In genomic region chr9:13323612-13324011, GRCm38 (mm10) we compare ENCODE assay signal across 9 mouse cellular contexts. TPM values are rescaled to one million over a fixed set of nuclear protein-coding genes. Genes with fewer than 3 reads are reported as not detected.
A peak's percentile ranks its signal among the peaks of the same experiment; 100 is the strongest.
DNase-seq lines count a peak whose midpoint lies in the region; ATAC-seq and TF ChIP-seq lines count a peak whose summit lies in the region.
"Had no signal": no experiment of that assay in that cellular context is flagged by ENCODE, and none has a peak within 500 bp of the region (broad histone marks: within the 10 kb centered on the region; RNA-seq: fewer than 3 reads in every experiment).

No protein-coding gene starts in this region.

- TF ChIP-seq RAD21 in CH12.LX (IDR thresholded peaks at IDR 0.05; ENCODE audit: low read depth, low read length) = no peak

- no peak; the same call in 1 of the 2 replicates for ATAC-seq in heart, postnatal 0 days (ENCODE audit: insufficient read depth, low read depth)
- no peak for ATAC-seq in midbrain, embryonic 14.5 days (ENCODE audit: low FRiP score, low TSS enrichment)
- ATAC-seq in cerebellum, adult (ENCODE audit: insufficient number of reproducible peaks, low FRiP score, low TSS enrichment) = no peak
- ATAC-seq in liver, embryonic 11.5 days (replicated peaks; ENCODE audit: low FRiP score) = no peak

- H3K79me2 ChIP-seq in heart, adult 2 months (replicated peaks; ENCODE audit: control insufficient read depth, insufficient read depth, low read length) = no peaks in the 10 kb centered on the region; the same call in 1 of the 2 replicates
- H3K79me2 ChIP-seq in CH12.LX (replicated peaks; ENCODE audit: control insufficient read depth, extremely low read depth, insufficient read depth, poor library complexity, severe bottlenecking) = peaks cover 13% of the 10 kb centered on the region

- no peak for TF ChIP-seq POLR2A in heart, adult 2 months (IDR thresholded peaks at IDR 0.05; ENCODE audit: insufficient read depth, low read depth, low read length)
- TF ChIP-seq POLR2A in CH12.LX (IDR thresholded peaks at IDR 0.05; ENCODE audit: low read depth, low read length) = no peak

- peaks cover 13% of the 10 kb centered on the region for H3K4me1 ChIP-seq in heart, adult 2 months (ENCODE audit: control insufficient read depth, insufficient read depth, low read length)
- peaks cover 39 to 55% of the 10 kb centered on the region in 2 experiments for H3K4me1 ChIP-seq in CH12.LX (ENCODE audit: control insufficient read depth in 1 of 2, insufficient read depth in 2 of 2)
- peaks cover 17% of the 10 kb centered on the region for H3K4me1 ChIP-seq in heart, postnatal 0 days (ENCODE audit: control insufficient read depth, insufficient read depth)
- H3K4me1 ChIP-seq in midbrain, embryonic 14.5 days (ENCODE audit: control insufficient read depth, insufficient read depth, low read length) = no peaks in the 10 kb centered on the region
- H3K4me1 ChIP-seq in liver, embryonic 11.5 days (replicated peaks; ENCODE audit: control insufficient read depth, insufficient read depth, low read length) = peaks cover 8% of the 10 kb centered on the region; the same call in 1 of the 2 replicates

- dilution Hi-C loops in CH12.LX (cut with MboI; ENCODE audit: extremely low pct_ligation_motif_present, extremely low pct_unique_long_range_greater_than_20kb, low sequenced_read_pairs) = no loop called here

- no peak overlapping the region for H3K9ac ChIP-seq in heart, adult 2 months (ENCODE audit: low read depth, low read length)
- no peak overlapping the region; the same call in 1 of the 2 replicates for H3K9ac ChIP-seq in CH12.LX (ENCODE audit: insufficient read depth, low read depth)
- no peak overlapping the region for H3K9ac ChIP-seq in heart, postnatal 0 days (replicated peaks; ENCODE audit: low read depth, low read length)
- H3K9ac ChIP-seq in midbrain, embryonic 14.5 days (replicated peaks; ENCODE audit: low read length) = no peak overlapping the region
- H3K9ac ChIP-seq in liver, embryonic 11.5 days (ENCODE audit: low read depth, low read length) = no peak overlapping the region

- no peak for TF ChIP-seq EP300 in heart, adult 2 months (IDR thresholded peaks at IDR 0.05; ENCODE audit: insufficient read depth, low read depth, low read length)
- TF ChIP-seq EP300 in CH12.LX (IDR thresholded peaks at IDR 0.05; ENCODE audit: low read length) = no peak; the same call in 1 of the 2 replicates
- TF ChIP-seq EP300 in heart, postnatal 0 days (IDR thresholded peaks at IDR 0.05; ENCODE audit: low read depth) = no peak

- no peak overlapping the region for H3K4me3 ChIP-seq in heart, adult 2 months
- no peak overlapping the region for H3K4me3 ChIP-seq in CH12.LX (replicated peaks in 1 of 3; ENCODE audit: low read depth in 2 of 3, low read length in 2 of 3, poor library complexity in 1 of 3)
- no peak overlapping the region for H3K4me3 ChIP-seq in heart, postnatal 0 days (ENCODE audit: low read depth, low read length)
- H3K4me3 ChIP-seq in midbrain, embryonic 14.5 days (replicated peaks; ENCODE audit: low read depth, low read length) = no peak overlapping the region
- no peak overlapping the region for H3K4me3 ChIP-seq in liver, embryonic 11.5 days (ENCODE audit: low read depth, low read length)

- WGBS in heart, adult 2 months = 24% methylated on average over 1 of the region's 1 CpGs
- 10% methylated on average over 1 of the region's 1 CpGs for WGBS in heart, postnatal 0 days
- 34% methylated on average over 1 of the region's 1 CpGs for WGBS in midbrain, embryonic 14.5 days
- WGBS in liver, embryonic 11.5 days = 24% methylated on average over 1 of the region's 1 CpGs

- intact Hi-C loops in heart, adult 2 months (cut with DNase I) = no loop called here
- intact Hi-C loops in heart, postnatal 25 days (cut with DNase I) = no loop called here
- intact Hi-C loops in left cerebral cortex, postnatal 4 days (cut with DNase I) = no loop called here

- DNase-seq in heart, adult 2 months = peak in 1 of 2 experiments; percentile 38
- DNase-seq in heart, postnatal 25 days (ENCODE audit: low spot score) = no peak
- no peak for DNase-seq in CH12.LX (ENCODE audit: extremely low read depth)
- no peak for DNase-seq in heart, postnatal 0 days (ENCODE audit: low spot score)
- DNase-seq in midbrain, embryonic 14.5 days = no peak
- no peak for DNase-seq in liver, embryonic 11.5 days (ENCODE audit: low spot score)
- no peak for DNase-seq in left cerebral cortex, postnatal 4 days

- no peaks in the 10 kb centered on the region for H3K27me3 ChIP-seq in heart, adult 2 months (ENCODE audit: control insufficient read depth, insufficient read depth, low read length)
- no peaks in the 10 kb centered on the region for H3K27me3 ChIP-seq in CH12.LX (replicated peaks)
- no peaks in the 10 kb centered on the region for H3K27me3 ChIP-seq in heart, postnatal 0 days (ENCODE audit: control insufficient read depth, insufficient read depth, low read length)
- no peaks in the 10 kb centered on the region for H3K27me3 ChIP-seq in midbrain, embryonic 14.5 days (ENCODE audit: control insufficient read depth, insufficient read depth, low read length)
- H3K27me3 ChIP-seq in liver, embryonic 11.5 days (replicated peaks; ENCODE audit: control insufficient read depth, insufficient read depth, low read length) = no peaks in the 10 kb centered on the region

- in situ Hi-C loops in CH12.LX (cut with MboI; ENCODE audit: low pct_ligation_motif_present, low pct_unique_long_range_greater_than_20kb, low sequenced_read_pairs) = no loop called here

- peak overlapping the region; percentile 58 for H3K27ac ChIP-seq in heart, adult 2 months
- H3K27ac ChIP-seq in CH12.LX (ENCODE audit: insufficient read depth, low read depth) = peak overlapping the region; percentile 15
- H3K27ac ChIP-seq in heart, postnatal 0 days (ENCODE audit: low read depth) = peak overlapping the region; percentile 68
- 0 out of 2 replicates have a peak overlapping the region, but pooled peaks have one; percentile 20 for H3K27ac ChIP-seq in midbrain, embryonic 14.5 days (replicated peaks; ENCODE audit: low read depth, low read length)
- H3K27ac ChIP-seq in liver, embryonic 11.5 days (ENCODE audit: low read depth, low read length) = no peak overlapping the region

- no peak for TF ChIP-seq CTCF in heart, adult 2 months (IDR thresholded peaks at IDR 0.05)
- no peak for TF ChIP-seq CTCF in CH12.LX (conservative IDR thresholded peaks at IDR 0.05 in 1 of 2, IDR thresholded peaks at IDR 0.05 in 1 of 2; ENCODE audit: low read depth in 2 of 2, low read length in 2 of 2)
- TF ChIP-seq CTCF in heart, postnatal 0 days (IDR thresholded peaks at IDR 0.05; ENCODE audit: low read depth) = no peak

- H3K36me3 ChIP-seq in heart, adult 2 months (ENCODE audit: control insufficient read depth, insufficient read depth, low read length) = peaks cover 9% of the 10 kb centered on the region
- H3K36me3 ChIP-seq in CH12.LX (replicated peaks in 1 of 2; ENCODE audit: control insufficient read depth in 1 of 2, insufficient read depth in 1 of 2, low read length in 1 of 2) = no peaks in the 10 kb centered on the region
- no peaks in the 10 kb centered on the region for H3K36me3 ChIP-seq in heart, postnatal 0 days (replicated peaks; ENCODE audit: control insufficient read depth, insufficient read depth, low read length)
- H3K36me3 ChIP-seq in midbrain, embryonic 14.5 days (ENCODE audit: control insufficient read depth, insufficient read depth, low read length) = no peaks in the 10 kb centered on the region
- H3K36me3 ChIP-seq in liver, embryonic 11.5 days (ENCODE audit: control insufficient read depth, insufficient read depth, low read length) = no peaks in the 10 kb centered on the region
- H3K36me3 ChIP-seq: G1E had no signal

- no peaks in the 10 kb centered on the region for H3K9me3 ChIP-seq in CH12.LX (replicated peaks; ENCODE audit: low read length)
- H3K9me3 ChIP-seq in heart, postnatal 0 days (replicated peaks; ENCODE audit: control insufficient read depth, low read length) = no peaks in the 10 kb centered on the region
- no peaks in the 10 kb centered on the region for H3K9me3 ChIP-seq in midbrain, embryonic 14.5 days (ENCODE audit: control insufficient read depth, low read length)
- H3K9me3 ChIP-seq in liver, embryonic 11.5 days (ENCODE audit: control insufficient read depth, low read length) = no peaks in the 10 kb centered on the region
- H3K9me3 ChIP-seq: G1E had no signal

- peak overlapping the region; percentile 32 for H3K4me2 ChIP-seq in CH12.LX (ENCODE audit: insufficient read depth, low read depth, poor library complexity, severe bottlenecking)
- H3K4me2 ChIP-seq in heart, postnatal 0 days (ENCODE audit: low read depth, low read length) = no peak overlapping the region
- H3K4me2 ChIP-seq in midbrain, embryonic 14.5 days (ENCODE audit: low read length) = no peak overlapping the region
- H3K4me2 ChIP-seq in liver, embryonic 11.5 days = no peak overlapping the region

TF ChIP-seq in CH12.LX, 34 proteins besides CTCF, POLR2A, EP300 and RAD21:
- no peak for TF ChIP-seq BHLHE40 (IDR thresholded peaks at IDR 0.05; ENCODE audit: low read depth, low read length)
- peak; percentile 33; the same call in 1 of the 2 replicates for TF ChIP-seq MEF2A (IDR thresholded peaks at IDR 0.05; ENCODE audit: borderline replicate concordance, low read depth, low read length)
- TF ChIP-seq ZNF384 (IDR thresholded peaks at IDR 0.05; ENCODE audit: low read depth, low read length) = peak; percentile 61
- no peak for TF ChIP-seq JUND (conservative IDR thresholded peaks at IDR 0.05; ENCODE audit: low read depth, low read length)
- TF ChIP-seq IRF4 (IDR thresholded peaks at IDR 0.05; ENCODE audit: low read depth, low read length) = no peak
- no peak for TF ChIP-seq USF1 (IDR thresholded peaks at IDR 0.05; ENCODE audit: low read depth, low read length)
- TF ChIP-seq SMC3 (IDR thresholded peaks at IDR 0.05; ENCODE audit: low read depth, low read length) = no peak
- no peak for TF ChIP-seq ELF1 (IDR thresholded peaks at IDR 0.05; ENCODE audit: low read depth, low read length)
TF ChIP-seq in CH12.LX: peak in this region for 2.

RNA-seq across cellular contexts. Expression of gene Maml2, which starts 25.9 kb away (rescaled TPM):
- total RNA-seq in heart, adult 2 months (2021) = 1 to 10 TPM; 5.7 to 6.5 TPM
- polyA plus RNA-seq in heart, adult 2 months (2012; rRNA removed) = 4.8 and 6.2 TPM in 2 replicates
- 1 to 10 TPM; 5.0 to 6.4 TPM for total RNA-seq in heart, postnatal 25 days (2021)
- total RNA-seq in CH12.LX (2012; rRNA removed) (4.6 and 5.9 TPM in 2 replicates), CH12.LX (2014; rRNA removed) (4.3 and 5.9 TPM in 2 replicates)
- polyA plus RNA-seq in CH12.LX (2012; ENCODE audit: insufficient read length, low read depth) = 5.6 and 9.1 TPM in 2 replicates
- 7.0 and 10.4 TPM in 2 replicates for total RNA-seq in heart, postnatal 0 days (2014; rRNA removed; ENCODE audit: low replicate concordance)
- polyA plus RNA-seq in heart, postnatal 0 days (2015; fragmentation: Nextera tagmentation; extraction: Ambion mirVana) = 6.0 and 6.2 TPM in 2 replicates
- polyA plus RNA-seq in midbrain, embryonic 14.5 days (2014; fragmentation: Nextera tagmentation; extraction: Ambion mirVana) = 7.7 and 12.1 TPM in 2 replicates
- polyA plus RNA-seq in liver, embryonic 11.5 days (2014; fragmentation: Nextera tagmentation; extraction: Ambion mirVana) = 2.6 and 3.4 TPM in 2 replicates
- 10 to 100 TPM; 11.5 TPM for total RNA-seq in left cerebral cortex, postnatal 4 days (2021)
